Mouse (Mus musculus): ENCODE results near the gene Muc1. TPM values are rescaled to one million over a fixed set of nuclear protein-coding genes. Genes with fewer than 3 reads are reported as not detected.

Muc1 gene
- total RNA-seq, 2 experiments from 2014 or later, result 0.44 to 1.1 TPM

GRCm38 (mm10) chr3:89282291-89282643 lies 53.4 kb downstream of the Muc1 start:
- no peak for DNase-seq (ENCODE audit: low spot score in 2 of 2)
- intact Hi-C loops (cut with DNase I), result loop anchor here (1.0 to 2.0 kb wide), 2 partner anchors 13 to 32 kb away; no protein-coding TSS in a partner anchor

Small RNA genes within 50 kb of the gene (microRNA-seq; reads per million reads assigned to microRNA genes)
- 5,508 reads per million, percentile 92 among the genes with 10 or more reads in this experiment for gene Mir92b

Other genes with a start within 250 kb of the Muc1 start
- gene Rusc1, start 135.7 kb upstream of the Muc1 start, total RNA-seq (2021), result 100 to 1,000 TPM; 185 to 202 TPM
- gene Gm43738, start 128.0 kb upstream of the Muc1 start, total RNA-seq (2021), result under 1 TPM; 0.15 to 0.43 TPM
- 10 to 100 TPM; 79.8 to 94.6 TPM for gene Fdps, start 127.1 kb upstream of the Muc1 start, total RNA-seq (2021)
- not detected for gene Pklr, start 92.9 kb upstream of the Muc1 start, total RNA-seq (2021)
- gene Hcn3, start 68.9 kb upstream of the Muc1 start, total RNA-seq (2021), result 10 to 100 TPM; 12.9 to 19.1 TPM
- gene Clk2, start 64.3 kb upstream of the Muc1 start, total RNA-seq (2021), result 10 to 100 TPM; 36.8 to 52.2 TPM
- gene Scamp3, start 51.6 kb upstream of the Muc1 start, total RNA-seq (2021), result 10 to 100 TPM; 64.0 to 67.2 TPM
- gene Fam189b, start 45.9 kb upstream of the Muc1 start, total RNA-seq (2021), result 10 to 100 TPM; 59.3 to 60.3 TPM
- 10 to 100 TPM; 62.4 to 64.6 TPM for gene Gba, start 26.1 kb upstream of the Muc1 start, total RNA-seq (2021)
- gene Thbs3, start 13.9 kb upstream of the Muc1 start, total RNA-seq (2021), result 10 to 100 TPM; 21.0 to 21.3 TPM
- 10 to 100 TPM; 90.6 to 93.8 TPM for gene Mtx1, start 2.0 kb upstream of the Muc1 start, total RNA-seq (2021)
- gene Krtcap2, start 16.9 kb downstream of the Muc1 start, total RNA-seq (2021), result 10 to 100 TPM; 59.7 to 64.9 TPM
- gene Trim46, start 17.3 kb downstream of the Muc1 start, total RNA-seq (2021), result 10 to 100 TPM; 74.4 to 88.7 TPM
- gene Dpm3, start 30.3 kb downstream of the Muc1 start, total RNA-seq (2021), result 10 to 100 TPM; 47.0 to 51.7 TPM
- 10 to 100 TPM; 34.5 to 39.1 TPM for gene Slc50a1, start 41.5 kb downstream of the Muc1 start, total RNA-seq (2021)
- 1 to 10 TPM; 4.2 to 7.4 TPM for gene Efna1, start 52.1 kb downstream of the Muc1 start, total RNA-seq (2021)
- 10 to 100 TPM; 50.4 to 59.5 TPM for gene Efna3, start 93.9 kb downstream of the Muc1 start, total RNA-seq (2021)
- gene Efna4, start 109.0 kb downstream of the Muc1 start, total RNA-seq (2021), result 1 to 10 TPM in 1 of 2 experiments, not detected in 1; 1.2 TPM
- gene Adam15, start 120.9 kb downstream of the Muc1 start, total RNA-seq (2021), result 100 to 1,000 TPM in 1 of 2 experiments, 10 to 100 TPM in 1; 96.1 to 120 TPM
- under 1 TPM; 0.23 to 0.39 TPM for gene Dcst2, start 132.9 kb downstream of the Muc1 start, total RNA-seq (2021)
- not detected for gene Dcst1, start 136.2 kb downstream of the Muc1 start, total RNA-seq (2021)
- 10 to 100 TPM; 10.9 to 18.6 TPM for gene Zbtb7b, start 165.7 kb downstream of the Muc1 start, total RNA-seq (2021)
- 1 to 10 TPM; 4.2 to 5.3 TPM for gene Lenep, start 173.7 kb downstream of the Muc1 start, total RNA-seq (2021)
- 10 to 100 TPM; 31.0 to 32.5 TPM for gene Flad1, start 182.8 kb downstream of the Muc1 start, total RNA-seq (2021)
- 1 to 10 TPM; 2.1 to 2.3 TPM for gene Cks1b, start 189.3 kb downstream of the Muc1 start, total RNA-seq (2021)
- 10 to 100 TPM; 10.6 to 16.0 TPM for gene Shc1, start 189.4 kb downstream of the Muc1 start, total RNA-seq (2021)
- 10 to 100 TPM; 53.7 to 61.4 TPM for gene Pygo2, start 201.2 kb downstream of the Muc1 start, total RNA-seq (2021)
- 10 to 100 TPM; 35.2 to 40.6 TPM for gene Pbxip1, start 207.6 kb downstream of the Muc1 start, total RNA-seq (2021)
- 10 to 100 TPM; 32.9 to 33.1 TPM for gene Pmvk, start 225.5 kb downstream of the Muc1 start, total RNA-seq (2021)

All from left cerebral cortex, postnatal 36 days (tissue).